Mouse (Mus musculus): ENCODE data around the gene Anks6. TPM values are rescaled to one million over a fixed set of nuclear protein-coding genes. Genes with fewer than 3 reads are reported as not detected.
"Not testable (repeated sequence)": the region's sequence is repeated elsewhere in the genome, so short reads cannot be mapped to it uniquely, and the experiment has no call there.

Gene Anks6
- 0.57 to 0.97 TPM in 2 of 3 replicates, not detected in the other for total RNA-seq (2017)

DNA sequence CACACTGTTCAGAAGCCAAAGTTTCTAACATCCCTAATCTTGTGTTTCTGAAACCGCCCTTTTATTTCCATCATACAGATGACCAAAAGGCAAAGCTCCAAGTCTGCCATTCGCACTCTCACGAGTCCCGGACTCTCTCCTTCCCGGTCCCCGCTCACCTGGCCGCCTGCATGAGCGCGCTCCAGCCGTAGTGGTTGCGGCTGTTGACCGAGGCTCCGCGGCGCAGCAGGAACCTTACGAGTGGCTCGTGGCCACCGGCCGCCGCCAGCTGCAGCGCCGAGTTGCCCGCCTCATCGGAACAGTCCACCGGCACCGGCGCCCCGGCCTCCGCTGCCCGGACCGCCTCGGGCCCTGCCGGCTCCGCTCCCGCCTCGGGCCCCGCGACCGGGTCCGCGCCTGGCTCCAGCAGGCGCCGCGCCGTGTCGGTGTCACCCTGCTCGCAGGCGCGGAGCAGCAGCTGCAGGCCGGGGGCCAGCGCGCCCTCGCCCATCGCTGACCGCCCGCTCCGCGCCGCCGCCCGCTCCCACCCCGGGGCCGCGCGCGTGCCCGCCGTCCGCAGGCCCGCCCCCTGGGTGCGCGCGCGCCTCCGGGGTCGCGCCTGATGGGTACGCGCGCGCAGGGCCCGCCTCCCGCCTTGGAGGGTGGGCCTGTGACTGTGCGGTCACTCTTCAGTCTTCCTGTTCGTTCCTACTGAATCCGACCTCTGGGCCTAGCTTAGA is at the start of gene Anks6:
Gene Anks6, minus strand, starts transcription at position 637 of the 719 bp plus-strand sequence.
- ATAC-seq (replicated peaks; ENCODE audit: insufficient number of reproducible peaks, low FRiP score, low TSS enrichment, poor library complexity, severe bottlenecking): no peak

DNA sequence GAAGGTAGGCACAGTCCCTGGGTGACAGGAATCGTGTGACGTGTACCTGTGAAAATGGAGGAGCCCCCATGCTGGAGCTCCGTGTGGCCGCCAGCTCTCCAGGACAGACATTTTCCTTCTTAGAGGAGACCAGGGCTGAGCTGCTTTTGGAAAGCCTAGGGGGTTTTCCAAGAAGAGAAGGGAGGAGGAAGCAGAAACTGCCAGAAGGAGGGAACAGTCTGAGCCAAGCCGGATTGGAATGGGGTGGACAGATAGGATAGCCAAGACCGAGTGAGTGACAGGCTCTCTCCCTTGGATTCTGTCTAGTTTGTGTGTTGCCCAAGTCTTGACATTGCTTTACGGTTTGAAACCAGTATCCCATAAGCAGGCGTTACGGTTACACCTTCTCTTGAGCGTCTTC is 46.3 kb upstream of the Anks6 start:
- no peak for ATAC-seq (replicated peaks; ENCODE audit: insufficient number of reproducible peaks, low FRiP score, low TSS enrichment, poor library complexity, severe bottlenecking)

DNA sequence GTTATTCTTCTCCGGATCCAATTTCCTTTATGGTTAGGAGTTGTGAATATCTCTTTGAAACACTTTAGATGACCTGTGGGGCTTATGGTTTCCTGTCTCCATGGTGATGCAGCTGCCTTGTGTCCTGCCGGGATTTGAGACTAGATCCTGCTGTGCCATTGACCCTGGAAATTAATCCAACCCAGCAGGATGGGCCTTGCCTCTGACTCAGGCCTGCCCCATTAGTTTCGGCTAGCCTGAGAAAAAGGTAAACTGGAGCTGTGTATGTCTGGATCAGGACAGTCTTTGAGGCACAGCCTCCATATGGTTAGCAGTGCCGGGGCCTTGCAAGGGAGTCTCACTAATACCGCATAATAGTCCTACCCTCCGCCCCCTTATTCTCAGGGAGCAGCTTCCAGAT is 36.4 kb upstream of the Anks6 start:
- ATAC-seq (replicated peaks; ENCODE audit: insufficient number of reproducible peaks, low FRiP score, low TSS enrichment, poor library complexity, severe bottlenecking): no peak

DNA sequence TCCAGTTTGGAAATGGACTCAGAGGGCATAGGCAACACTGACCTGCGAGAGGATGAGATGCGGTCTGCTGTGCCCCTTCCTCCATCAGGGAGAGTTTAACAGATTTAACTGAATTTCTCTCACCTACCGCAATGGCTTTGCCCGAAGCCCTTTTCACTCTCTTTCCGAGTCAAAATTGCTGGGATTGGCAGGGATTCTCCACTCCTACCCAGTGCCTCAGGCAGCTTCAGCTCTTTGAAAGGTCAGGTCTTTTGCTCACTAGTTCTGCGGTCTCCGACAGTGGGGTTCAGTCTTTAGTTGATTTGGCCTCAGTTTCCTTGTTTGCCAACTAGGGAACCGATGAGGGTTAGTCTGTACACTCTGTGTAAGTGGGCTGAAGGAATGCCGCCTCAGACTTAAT is 35.9 kb upstream of the Anks6 start:
- no peak for ATAC-seq (replicated peaks; ENCODE audit: insufficient number of reproducible peaks, low FRiP score, low TSS enrichment, poor library complexity, severe bottlenecking)

DNA sequence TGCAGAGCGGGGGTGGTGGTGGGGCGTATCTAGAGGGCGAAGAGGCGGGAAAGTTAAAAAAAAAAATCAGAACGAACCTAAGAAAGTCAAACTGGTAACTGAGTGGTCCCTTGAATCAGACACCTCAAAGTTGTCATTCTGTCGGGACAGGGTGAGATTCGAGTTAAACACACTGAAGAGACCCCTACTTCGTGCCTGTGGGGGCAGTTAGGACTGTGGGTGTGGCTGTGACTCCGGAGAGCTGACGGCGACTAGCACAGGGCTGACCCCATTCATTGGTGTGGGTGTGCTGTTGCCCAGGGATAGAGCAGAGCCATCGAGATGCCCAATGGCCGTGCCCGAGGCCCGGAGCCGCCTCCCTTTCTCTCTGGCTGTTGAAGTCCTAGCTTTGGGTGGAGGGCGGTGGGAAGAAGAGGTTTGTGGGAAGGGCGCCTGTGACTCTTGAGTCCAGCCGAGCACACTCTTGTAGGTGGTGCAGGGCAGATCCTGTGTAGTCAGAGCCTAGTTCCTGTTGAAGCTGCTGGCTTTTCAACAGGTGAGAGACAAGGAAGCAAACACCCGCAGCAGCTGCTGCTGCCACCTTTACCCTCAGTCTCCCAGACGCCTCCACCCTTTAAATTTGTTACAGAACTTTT is 35.3 kb upstream of the Anks6 start:
- ATAC-seq (replicated peaks; ENCODE audit: insufficient number of reproducible peaks, low FRiP score, low TSS enrichment, poor library complexity, severe bottlenecking): no peak

DNA sequence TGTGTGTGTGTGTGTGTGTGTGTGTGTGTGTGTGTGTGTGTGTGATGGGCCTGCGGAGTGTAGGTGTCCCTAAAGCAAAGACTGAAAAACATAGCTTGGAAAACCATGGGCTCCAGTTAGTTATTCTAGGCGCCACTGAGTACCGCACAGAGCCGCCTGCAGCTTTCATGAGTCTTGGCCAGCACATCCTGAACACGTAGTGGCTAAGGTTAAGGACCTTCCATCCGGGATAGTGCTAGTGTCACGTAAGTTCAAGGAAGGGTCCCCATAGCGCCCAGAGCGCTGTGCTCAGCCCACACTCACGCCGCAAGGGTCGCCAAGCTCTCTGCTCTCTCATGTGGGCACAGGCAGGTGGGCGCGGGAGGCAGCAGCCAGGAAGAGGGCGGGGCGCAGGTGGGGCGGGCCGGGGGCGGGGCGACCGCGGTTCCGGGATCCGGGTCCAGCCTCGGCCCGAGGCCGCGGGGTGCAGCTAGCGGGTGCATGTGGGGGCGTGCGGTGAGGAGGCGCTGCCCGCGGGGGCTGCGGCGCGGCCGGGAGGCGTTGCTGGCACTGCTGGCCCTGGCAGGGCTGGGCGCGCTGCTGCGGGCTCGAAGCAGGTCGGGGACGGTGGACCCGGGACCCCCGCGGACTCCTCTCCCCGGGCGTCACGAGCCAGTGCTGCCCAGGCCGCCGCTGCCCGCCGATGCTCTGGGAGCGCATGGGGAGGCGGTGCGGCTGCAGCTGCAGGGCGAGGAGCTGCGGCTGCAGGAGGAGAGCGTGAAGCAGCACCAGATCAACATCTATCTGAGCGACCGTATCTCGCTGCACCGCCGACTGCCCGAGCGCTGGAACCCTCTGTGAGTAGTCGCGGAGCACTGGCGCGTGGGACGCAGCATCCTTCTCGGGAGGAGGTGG is 34.5 kb upstream of the Anks6 start, which contains the start of gene Galnt12:
Gene Galnt12, plus strand, starts transcription at position 417 of the 894 bp plus-strand sequence.
- no peak for ATAC-seq (replicated peaks; ENCODE audit: insufficient number of reproducible peaks, low FRiP score, low TSS enrichment, poor library complexity, severe bottlenecking)

DNA sequence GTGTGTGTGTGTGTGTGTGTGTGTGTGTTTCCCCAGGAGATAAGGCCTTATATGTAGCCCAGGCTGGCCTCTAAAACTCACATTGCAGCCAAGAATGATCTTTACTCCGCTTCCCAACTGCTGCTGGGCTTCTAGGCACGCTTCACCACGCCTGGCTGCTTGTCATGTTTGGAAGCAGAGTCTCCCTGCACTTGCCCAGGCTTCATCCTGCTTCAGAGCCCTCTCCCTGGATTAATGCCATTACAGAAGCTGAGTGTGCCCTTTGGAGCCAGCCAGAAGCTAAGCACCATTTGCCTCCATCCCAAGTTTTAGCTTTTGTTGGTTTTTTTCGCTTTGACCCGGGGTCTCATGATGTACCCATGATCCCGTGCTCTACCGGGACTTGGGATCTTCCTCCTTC is 31.4 kb upstream of the Anks6 start:
- ATAC-seq (replicated peaks; ENCODE audit: insufficient number of reproducible peaks, low FRiP score, low TSS enrichment, poor library complexity, severe bottlenecking): no peak

DNA sequence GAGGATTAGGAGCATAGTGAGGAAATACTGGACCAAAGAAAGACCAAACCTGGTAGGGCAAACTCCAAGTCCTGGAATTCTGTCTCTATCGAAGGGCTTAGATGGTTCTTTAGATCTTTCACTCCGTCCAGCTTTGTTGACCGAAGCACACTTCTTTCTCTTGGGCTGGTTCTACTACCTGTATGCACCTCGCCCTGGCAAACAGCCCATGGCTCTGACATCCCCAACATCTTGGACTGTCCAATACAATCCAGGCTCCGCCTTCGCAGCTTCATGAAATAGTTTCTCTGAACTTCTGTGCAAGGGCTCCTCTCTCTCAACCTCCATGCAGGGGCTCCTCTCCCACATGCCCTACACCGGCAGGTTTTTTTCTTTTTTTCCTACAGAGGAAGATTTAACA is 26.6 kb upstream of the Anks6 start:
- no peak for ATAC-seq (replicated peaks; ENCODE audit: insufficient number of reproducible peaks, low FRiP score, low TSS enrichment, poor library complexity, severe bottlenecking)

DNA sequence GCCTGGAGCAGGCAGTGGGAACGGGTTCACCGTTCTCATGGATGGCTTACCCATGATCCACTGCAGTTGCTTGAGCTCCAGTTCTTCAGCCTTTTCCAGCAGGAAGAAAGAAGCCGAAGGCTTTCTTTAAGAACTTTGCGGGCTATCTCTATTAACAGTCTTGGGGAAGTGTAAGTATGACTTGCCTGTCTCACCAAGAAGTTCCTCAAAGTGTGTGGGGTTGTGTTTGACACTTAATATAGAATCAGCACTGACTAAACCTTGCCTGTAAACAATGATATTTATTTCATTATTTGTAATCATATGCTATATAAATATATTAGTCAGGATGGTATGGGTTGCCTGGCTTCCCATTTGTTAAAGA is 23.4 kb upstream of the Anks6 start:
- ATAC-seq (replicated peaks; ENCODE audit: insufficient number of reproducible peaks, low FRiP score, low TSS enrichment, poor library complexity, severe bottlenecking): no peak

DNA sequence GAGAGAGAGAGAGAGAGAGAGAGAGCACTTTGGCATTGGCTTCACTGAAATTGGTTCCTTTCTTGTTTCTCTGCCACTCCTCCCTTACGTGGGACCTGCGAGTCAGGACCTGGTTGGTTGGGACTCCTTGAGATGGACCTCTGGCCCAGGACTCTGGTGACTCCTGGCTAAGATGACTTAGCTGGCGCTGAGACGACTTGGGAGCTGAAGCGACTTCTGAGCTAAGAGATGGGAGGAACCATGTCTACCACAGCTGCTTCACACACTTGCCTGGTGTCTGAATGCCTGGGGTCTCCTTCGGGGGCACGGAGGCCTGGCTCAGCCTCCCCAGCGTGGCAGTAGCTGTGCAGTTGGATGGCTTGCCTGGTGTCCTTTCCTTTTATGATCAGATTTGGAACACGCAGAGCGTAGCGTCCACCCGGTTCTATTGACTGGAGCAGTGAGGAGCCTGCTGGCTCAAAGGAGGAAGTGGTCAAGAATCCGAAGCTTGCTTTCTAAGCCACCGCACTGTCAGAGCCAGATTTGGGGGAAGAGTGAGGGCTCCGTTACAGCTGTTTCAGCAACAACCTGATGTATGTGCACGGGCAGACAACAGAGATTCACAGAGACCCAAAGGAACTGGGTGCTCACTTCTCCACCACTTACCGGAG is 22.9 kb upstream of the Anks6 start:
- ATAC-seq (replicated peaks; ENCODE audit: insufficient number of reproducible peaks, low FRiP score, low TSS enrichment, poor library complexity, severe bottlenecking): peak; percentile 74

DNA sequence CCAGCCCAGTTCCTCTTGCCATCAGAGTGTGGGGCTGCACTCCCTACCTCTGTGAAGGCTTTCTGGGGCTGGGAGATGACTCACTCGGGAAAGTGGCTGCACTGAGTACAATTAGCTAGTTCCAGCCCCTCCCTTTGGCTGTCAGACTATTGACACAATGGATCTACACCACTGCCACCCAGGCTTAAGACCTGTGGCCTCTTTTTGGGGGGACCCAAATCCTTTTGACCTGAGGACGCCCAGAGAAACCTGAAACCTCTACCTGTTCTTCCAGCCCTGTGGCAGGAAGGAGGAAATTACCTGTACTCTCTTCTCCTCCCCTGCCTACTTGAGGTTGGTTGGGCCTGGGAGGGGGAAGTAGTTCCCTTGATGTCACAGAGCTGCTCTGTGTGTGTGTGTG is 17.8 kb upstream of the Anks6 start:
- ATAC-seq (replicated peaks; ENCODE audit: insufficient number of reproducible peaks, low FRiP score, low TSS enrichment, poor library complexity, severe bottlenecking): no peak

DNA sequence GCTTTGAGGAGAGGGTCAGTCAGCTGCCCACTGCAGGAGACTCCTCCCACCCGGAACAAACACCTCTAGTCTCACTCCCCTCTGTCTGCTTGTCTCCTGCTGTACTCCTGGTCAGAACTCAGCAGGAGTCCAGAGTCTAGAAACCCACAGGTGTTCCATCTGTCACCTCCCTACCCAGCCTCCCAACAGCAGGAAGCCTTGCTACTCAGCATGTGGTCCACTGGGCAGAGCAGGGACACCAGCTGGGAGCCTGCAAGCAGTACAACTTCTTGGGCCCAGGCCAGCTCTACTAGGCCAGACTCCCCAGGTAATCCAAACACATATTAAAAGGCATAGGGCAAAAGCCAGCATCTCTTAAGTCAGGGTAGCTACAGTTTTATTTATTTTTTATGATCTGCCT is 3.7 kb upstream of the Anks6 start:
- no peak for ATAC-seq (replicated peaks; ENCODE audit: insufficient number of reproducible peaks, low FRiP score, low TSS enrichment, poor library complexity, severe bottlenecking)

DNA sequence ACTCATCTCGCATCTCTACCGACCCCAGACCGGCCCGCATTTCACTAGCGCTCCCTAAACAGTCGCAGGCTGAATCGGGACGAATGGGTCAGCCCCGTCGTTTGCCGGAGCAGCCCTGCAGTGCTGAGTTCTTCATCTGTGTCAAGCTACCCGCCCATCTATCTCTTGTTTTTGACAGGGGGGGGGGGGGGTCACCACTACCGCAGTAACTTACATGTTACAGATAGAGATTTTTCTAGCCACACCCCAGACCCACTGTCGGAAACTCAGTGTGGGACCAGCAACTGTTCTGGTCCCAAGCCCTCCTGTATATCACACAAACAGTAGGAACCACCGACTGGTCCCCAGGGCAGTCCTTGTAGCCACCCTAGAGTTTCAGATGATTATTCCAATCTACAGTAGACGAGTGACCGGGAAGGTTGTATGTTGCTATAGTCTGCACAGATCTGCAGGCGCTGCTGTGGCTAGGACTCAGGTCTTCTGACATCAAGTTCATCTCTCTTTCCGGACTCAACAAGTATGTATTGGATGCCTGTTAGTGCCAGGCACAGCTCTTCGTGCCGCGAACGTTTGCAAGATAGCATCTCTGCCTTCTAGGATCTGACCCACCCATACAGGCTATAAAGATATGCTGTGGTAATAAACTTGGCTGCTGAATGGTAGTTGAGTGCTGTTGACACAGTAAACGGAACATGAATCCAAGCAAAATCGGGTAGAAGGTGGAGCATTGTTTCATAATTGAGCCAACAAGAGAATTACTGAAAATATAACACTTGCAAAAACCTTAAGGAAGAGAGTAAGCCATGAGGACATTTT is 491 bp upstream of the Anks6 start:
- no peak for ATAC-seq (replicated peaks; ENCODE audit: insufficient number of reproducible peaks, low FRiP score, low TSS enrichment, poor library complexity, severe bottlenecking)

DNA sequence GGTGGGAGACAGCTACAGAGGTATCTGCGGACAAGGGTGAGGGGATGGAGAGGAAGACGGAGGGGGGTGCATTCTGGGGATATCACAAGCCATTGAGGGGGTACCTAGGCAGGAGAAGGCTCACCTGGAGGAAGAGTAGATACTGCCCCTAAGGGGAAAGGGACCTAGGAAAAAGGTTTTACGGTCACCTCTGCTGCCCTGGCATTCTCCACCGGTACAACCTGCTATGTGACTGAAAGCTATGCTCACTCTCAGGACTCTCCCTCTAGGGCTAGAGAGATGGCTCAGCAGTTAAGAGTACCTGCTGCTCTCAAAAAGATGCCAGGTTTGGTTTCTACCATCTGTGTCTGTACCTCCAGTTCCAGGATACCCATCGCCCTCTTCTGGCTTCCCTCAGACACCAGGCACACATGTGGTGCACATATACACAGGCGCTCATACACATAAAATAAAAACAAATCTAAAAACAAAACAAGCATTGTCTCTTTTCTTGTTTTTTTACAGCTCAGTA is 1.6 kb downstream of the Anks6 start:
- no peak for ATAC-seq (replicated peaks; ENCODE audit: insufficient number of reproducible peaks, low FRiP score, low TSS enrichment, poor library complexity, severe bottlenecking)

DNA sequence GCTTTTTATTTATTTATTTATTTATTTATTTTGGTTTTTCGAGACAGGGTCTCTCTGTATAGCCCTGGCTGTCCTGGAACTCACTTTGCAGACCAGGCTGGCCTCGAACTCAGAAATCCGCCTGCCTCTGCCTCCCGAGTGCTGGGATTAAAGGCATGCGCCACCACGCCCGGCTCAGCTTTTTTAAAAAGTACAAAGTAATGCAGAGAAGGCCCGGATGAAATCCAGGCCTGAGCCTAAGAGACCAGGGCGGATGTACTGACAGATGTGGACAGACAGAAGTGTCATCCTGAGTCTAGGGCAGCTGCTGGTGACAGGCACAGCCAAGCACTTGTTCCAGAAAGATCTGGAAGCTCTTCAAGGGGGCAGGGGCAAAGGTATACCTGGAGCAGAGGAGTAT is 2.1 kb downstream of the Anks6 start:
- not testable (repeated sequence) for ATAC-seq (replicated peaks; ENCODE audit: insufficient number of reproducible peaks, low FRiP score, low TSS enrichment, poor library complexity, severe bottlenecking)

DNA sequence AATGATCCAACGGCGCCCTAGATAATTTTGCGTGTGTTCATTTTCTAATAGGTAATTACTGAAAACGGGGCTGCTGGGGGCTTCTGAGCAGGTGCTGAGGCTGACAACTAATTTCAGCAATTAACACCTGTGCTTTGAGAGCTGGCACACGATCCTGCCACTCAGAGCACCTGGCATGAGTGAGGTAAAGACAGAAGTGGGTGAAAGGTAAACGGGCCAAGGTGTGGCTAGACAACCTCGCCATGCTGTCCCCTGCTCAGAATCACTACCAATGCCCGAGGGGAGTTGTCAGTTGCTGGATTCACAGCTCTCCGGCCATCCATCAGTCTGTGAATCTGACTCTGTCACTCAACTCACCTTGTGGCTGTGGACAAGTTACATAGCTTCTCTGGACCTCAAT is 5.3 kb downstream of the Anks6 start:
- ATAC-seq (replicated peaks; ENCODE audit: insufficient number of reproducible peaks, low FRiP score, low TSS enrichment, poor library complexity, severe bottlenecking): no peak

DNA sequence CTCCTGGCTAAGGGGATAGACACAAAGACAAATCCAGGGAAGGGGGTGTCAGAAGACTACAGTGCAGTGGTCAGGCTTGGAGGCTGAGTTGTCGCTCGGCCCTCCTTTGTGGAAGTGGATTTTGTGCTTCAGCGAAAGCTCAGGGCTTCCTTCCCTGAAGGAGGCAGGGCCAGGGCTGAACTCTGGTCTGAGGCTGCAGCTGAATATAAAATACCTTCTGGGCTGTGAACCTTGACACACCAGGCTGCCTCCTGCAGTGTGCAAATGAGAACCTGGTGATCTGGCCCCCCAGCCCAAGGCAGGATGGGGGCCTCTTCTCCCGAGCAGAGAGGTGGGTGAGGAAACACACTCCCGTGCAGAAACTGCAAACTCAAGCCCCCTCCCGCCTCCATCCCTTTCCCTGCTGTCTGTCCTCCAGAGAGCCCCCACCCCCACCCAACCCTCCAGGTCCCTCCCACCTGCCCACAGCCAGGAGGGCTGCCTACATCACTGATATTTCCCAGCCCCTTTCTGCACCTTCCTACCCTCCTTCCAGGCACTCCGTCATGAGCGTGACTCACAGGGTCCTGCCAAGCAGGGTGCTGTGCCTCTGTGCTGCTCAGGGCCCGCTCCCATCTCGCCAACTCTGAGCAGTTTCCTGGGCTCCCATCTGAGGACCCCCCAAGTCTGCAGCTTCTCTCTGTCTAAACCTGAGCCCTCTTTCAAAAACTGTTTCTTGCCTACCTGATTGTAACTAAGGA is 6.4 kb downstream of the Anks6 start:
- ATAC-seq (replicated peaks; ENCODE audit: insufficient number of reproducible peaks, low FRiP score, low TSS enrichment, poor library complexity, severe bottlenecking): no peak

DNA sequence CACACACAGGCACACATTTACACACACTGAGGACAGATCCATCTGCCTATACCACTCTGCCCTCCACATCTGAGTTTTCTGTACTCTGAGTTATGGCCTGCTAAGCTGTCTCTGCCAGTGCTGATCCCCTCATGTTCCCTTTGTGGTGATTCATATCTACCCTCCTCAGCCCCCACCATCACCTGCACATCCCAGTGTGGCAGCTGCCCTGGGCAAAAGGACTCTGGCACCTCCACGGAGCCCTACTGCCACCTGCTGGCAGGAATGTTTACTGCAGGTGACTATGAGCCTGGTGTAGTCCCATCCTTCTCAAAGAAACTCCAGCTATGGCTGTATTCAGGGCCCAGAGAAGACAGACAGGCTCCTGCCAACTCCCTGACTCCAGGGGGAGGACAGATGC is 7.1 kb downstream of the Anks6 start:
- peak; percentile 75 for ATAC-seq (replicated peaks; ENCODE audit: insufficient number of reproducible peaks, low FRiP score, low TSS enrichment, poor library complexity, severe bottlenecking)

Measured in monocyte, adult 5-6 weeks (primary cell).